Mouse (Mus musculus): ENCODE data around the gene Pdrg1.
A peak's percentile ranks its signal among the peaks of the same experiment; 100 is the strongest.

Pdrg1 gene

DNA sequence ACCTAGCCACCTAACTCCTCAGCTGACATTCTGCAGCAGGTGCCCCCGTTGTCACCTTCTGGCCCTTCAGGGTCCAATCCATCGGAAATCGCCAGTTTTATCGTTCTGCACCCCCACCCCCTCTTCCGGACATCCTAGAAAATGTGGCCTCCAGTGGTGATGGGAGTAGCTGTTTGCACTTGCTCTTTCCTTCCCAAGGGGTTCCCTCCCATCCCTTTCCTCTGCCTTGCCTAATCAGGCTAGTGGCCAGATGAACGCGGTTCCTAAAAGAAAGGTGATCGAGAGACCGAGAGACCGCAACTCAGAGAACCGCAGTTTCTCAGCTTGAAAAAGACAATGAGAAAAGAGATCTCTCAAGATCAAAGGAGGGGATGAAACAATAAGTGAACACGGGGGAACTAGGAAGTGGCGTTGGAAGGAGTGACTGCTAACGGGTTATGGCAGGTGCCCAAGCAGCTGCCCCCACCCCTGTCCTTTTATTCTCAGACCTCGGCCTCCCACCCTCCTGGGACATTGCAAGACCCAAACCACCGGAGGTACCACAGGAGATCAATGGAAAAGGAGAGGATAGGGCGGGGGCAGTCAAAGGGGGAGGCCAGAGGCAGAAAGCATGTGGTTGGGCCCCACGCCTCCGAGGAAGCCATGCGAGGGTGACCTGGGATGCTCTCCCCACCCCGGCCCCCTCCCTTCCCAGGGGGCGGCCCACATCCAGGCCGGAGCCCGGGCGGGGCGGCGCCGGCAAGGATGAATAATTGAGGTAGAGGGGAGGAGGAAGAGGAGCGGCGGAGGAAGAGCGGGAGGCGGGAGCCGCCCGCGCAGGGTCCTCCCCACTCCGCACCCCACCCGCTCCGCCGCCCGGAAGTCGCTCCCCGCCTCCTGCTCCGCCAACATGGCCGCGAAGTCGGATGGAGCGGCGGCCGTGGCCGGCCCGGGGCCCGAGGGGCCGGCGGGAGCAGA is 16.2 kb upstream of the Pdrg1 start, which contains the start of gene Xkr7:
Xkr7 (plus strand) TSS at position 727 of the 957 bp plus-strand sequence.
- peak in 1 of 2 experiments; percentile 27 for DNase-seq

DNA sequence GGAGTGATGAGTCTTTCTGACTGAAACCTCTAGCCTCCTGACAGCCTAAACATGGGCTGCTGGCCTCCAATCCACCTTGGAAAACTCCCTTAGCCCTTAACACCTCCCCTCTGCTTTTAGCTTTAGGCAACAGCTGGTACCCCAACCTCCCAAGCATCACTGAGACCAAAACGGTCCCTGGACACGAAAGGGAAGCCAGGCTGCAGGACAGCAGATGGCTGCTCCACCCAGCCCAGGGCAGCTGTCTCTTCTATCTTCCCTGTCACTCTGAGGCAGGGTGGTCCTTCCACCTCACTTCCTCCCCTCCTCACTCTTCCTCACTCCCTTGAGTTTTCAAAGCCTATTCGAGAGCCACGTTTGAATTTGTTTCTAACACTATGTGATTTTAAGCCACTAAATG is 15.2 kb upstream of the Pdrg1 start:
- no peak for DNase-seq

DNA sequence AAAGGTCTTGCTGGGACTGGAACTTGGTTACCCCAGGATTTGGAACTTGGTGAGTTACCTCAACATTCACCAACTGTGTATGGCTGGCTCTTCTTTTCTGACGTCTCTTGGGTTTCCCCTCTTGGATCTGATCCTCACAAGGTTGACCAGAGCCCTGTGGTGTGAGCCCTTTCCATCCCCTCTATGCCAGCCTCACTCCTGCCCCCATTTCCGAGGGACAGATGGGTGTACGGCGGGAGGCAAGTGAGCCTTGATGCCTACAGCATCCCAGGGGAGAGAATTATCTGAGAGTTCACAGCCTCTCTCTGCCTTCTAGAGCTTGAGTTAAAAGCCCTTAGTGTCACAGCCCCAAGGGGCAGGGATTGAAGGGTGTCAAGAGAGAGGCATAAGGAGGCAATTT is 12.3 kb upstream of the Pdrg1 start:
- no peak for DNase-seq

DNA sequence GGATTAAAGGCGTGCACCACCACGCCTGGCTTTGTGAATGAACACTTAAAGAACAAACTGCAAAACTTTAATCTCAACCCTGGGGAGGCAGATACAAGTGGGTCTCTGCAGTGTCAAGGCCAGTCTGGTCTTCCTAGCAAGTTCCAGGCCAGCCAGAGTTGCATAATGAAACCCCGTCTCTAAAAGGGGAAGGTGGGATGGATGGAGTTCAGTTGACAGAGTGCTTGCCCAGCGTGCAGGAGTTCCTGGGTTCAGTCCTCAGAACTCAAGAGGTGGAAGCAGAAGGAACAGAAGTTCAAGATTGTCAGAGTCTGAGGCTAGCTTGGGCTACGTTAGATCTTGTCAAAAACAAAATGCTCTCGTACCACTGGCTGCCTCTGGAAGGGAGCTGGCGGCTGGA is 10.8 kb upstream of the Pdrg1 start:
- no peak for DNase-seq

DNA sequence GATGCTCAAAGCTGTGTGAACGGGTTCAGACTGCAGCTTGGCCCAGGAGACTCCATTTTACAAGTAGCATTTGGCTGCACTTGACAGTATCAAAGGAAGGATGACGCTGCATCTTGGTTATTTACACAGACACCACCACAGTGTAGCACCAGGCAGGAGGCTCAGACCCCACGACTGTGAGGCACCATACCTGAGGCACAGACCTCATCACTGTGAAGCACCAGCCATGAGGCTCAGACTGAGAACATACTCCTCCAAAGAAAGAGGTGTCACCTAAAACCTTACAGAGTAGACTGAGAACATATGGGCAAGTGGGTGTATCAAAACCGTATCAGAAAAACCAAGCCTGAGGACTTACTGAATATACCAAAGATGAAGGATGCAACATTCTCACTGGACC is 7.6 kb upstream of the Pdrg1 start:
- DNase-seq, result no peak

DNA sequence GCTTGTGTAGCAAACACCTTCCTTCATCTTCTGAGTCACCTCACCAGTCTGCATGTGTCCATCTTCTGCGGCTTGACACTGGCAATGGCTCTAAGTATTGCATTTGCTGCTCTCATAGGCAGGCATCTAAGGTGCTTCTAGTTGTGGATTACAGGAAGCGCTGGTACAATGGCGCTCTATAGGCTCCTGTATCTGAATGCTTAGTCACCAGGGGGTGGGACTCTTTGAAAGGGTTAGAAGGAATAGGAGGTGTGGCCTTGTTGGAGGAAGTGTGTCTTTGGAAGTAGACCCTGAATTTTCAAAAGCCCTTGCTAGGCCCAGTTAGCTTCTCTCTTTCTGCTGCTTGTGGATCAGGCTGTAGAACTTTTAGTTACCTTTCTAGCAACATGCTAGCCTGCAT is 5.9 kb upstream of the Pdrg1 start:
- DNase-seq, result no peak

DNA sequence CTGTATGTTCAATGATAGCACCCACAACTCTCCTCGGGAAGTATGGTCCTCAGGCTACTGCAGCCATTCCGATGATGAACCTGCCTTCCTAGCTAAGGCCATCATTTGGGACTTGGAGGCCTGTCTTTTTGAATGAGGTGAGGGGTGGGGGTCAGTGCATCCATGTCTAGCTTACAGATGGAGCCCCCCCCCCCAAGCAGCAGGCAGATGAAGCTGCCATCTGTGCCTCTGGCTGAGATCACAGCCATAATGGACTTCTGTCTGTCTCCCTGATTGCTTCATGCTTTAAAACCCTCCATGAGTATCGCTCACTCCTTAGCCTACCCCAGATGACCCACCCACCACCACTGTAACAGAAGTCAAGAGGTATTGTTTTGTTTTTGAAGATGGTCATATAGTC is 4.1 kb upstream of the Pdrg1 start:
- DNase-seq, result no peak

DNA sequence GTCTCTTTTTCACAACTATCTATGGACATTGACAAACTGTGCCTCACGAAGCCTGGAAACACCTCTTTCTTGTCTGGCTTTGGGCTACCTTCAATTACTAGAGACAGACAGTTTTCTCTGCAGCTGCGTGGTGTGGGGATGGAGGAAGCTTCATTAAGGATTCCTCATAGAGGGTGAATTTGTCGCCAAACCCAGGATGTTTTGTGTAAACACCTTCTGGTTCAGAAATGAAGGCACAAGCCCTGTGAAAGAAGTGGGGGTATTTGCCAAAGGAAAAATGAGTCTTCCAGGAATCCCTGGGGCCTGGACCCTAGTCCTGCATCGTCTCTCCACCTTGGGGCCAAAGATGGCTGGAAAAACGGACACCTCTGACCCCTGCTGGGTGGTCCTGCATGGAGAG is 1.6 kb upstream of the Pdrg1 start:
- DNase-seq, result no peak

DNA sequence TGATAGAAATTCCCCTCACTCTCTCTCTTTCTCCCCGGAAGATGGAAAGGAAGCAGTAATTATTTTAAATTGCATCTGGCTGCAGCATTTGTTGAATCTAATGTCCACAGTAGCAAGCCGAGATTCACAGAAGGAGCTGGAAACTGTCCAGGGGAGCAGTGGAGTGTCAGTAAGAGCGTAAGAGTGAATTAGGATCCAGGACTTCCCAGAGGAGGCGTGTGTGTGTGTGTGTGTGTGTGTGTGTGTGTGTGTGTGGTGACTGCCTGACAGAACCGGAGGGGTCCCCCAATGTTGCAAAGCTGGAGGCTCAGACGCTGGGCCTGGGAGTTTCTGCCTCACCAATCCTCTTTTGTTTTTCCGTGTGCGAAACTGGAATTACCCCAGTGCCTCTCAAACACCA is 577 bp upstream of the Pdrg1 start:
- DNase-seq, result peak; percentile 24 to 35

DNA sequence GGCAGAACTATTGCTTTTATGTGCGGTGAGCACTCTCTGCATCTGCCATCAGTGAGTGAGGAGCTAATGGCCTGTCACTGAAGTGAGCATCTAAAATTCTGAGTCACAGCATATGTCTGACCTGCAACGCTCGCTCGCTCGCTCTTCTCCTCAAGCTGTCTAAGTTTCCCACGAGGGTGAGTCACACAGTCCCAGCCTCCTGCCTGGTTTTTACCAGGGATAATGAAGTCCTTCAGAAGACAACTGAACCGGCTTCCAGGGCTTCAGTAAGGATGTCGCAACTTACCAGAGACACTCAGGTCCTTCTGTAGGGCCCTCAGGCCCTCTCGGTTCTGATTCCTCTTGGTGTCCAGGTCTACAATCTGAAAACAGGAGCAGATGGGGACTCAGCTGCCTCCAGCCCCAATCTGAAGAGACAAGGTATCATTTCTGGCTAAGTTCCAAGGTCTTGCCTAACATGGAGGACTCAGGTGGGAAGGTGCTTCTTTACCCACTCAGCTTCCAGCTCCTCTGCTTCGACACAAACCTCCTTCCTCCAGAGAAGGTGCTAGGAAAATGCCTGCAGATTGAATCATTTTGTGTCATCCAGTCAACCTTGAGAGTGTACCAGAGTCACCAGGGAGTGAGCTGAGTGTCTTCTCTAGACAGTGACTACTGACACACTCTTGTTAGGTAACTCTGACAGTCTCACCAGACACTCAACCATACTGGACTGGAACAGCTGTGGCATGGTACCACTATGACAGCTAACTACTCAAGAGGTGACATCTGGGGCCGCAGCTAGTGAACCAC is 1.3 kb downstream of the Pdrg1 start:
- DNase-seq, result no peak

DNA sequence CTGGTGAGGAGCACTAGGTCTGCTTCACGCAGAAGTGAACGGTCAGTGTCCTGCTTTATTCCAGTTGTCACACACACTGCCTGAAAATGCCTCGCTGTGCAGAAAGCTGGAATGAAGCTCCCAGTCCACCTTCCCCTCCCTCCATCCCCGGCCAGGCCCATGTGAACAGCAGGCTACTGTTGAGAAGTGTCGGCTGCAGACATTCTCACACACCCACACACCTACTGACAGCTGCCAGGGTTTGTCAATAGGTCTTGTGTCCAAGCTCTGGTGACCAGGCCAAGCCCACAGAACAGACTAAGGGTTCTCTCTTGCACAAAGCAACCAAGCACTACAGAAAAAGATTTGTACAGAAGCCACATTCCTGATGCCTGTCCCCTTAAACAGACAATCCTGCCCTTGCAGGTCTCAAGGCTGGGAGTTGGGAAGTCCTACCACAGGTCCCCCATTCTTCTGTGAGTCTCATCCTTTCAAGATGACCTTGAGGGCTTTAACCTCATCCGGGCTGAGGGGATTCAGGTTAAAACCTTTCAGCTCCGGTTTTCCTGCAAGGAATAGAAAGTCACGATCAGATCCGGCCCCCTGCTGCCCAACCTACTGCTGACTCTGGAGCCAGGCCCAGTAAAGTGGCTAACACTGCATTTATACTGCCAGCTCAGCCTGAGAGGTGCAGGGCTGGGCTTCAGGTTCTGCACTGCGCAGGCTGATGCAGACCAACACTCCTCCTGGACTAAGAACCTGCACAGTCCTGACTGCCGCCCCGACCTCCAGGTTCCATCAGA is 5.8 kb downstream of the Pdrg1 start:
- no peak for DNase-seq

DNA sequence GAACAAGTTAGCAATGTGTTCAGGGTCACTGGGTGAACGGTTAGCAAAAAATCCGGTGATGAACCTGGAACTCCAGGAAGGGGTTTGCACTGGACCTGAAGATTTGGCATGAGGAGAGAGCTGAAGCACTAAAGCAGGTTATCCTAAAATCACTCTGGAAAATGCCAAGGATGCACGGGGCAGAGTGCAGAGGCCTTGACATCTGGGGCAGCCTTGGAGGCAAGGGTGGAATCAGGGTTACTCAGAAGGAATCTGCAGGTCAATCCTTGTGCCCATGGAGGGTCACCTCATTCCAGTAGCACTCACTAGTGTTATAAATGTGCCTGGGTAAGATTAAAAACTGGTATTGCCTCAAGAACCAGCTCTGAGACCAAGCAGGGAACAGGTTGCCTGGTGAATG is 9.2 kb downstream of the Pdrg1 start:
- DNase-seq, result no peak

DNA sequence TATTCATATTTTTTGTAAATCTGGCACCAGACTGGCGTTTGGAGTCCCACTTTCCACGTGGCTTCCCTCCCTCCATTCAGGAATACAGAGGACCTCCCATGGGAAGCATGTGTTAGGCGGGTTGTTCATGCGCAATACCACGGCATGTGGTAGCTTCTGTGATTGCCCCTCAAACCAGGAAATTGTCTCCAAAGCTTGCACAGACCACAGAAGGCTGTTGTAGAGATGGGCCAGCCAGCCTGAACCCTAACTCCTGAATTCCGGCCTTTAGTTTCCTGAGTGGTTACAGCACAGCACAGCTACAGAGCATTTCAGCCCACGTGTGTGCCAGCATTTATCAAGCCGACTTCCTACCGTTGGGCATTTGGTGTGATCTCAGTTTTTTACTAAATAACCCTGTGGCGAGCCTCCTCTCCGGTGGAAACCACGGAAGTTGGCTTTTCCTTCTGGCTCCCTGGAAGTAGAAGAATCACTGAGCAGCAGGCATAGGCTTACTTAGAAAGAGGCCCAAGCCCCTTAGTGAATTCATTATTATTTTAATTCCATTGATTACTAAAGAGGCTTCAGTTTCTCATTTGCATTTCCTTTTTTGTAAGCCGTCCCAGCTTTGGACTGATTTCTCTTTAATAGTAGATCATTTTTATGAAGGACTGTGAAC is 11.4 kb downstream of the Pdrg1 start:
- no peak for DNase-seq

DNA sequence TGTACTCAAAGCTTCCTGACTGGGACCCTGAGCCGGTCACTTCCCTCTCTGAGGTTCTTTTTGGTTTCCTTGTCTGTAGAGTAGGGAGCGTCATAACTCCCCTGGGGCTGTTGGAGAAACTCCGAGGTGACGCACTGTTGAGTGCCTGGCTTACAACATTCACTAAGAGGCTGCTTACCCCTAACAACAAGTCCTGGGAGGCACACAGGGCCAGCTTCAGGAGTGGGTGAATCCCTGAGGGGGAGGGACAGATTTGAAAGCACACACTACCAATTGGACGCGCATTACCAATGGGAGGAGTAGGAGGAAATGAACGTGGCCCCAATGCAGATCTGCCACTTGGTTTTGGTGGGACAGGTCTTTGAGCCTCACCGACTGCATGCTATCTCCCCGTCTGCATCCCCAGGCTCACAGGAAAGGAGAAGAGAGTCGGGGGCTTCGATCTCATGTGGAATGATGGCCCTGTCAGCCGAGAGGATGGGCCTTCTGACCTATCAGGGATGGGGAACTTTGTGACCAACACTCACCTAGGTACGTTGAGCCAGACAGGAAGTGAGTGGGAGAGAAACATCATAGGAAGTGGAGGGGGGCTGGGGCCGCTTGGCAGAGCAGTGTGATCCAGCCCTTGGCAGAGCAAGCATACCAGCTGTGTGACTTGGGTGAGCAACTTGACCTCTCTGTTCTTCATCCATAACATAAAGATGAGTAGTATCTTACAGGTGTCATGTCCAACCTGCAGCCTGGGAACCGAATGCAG is 12.6 kb downstream of the Pdrg1 start:
- DNase-seq, result no peak

DNA sequence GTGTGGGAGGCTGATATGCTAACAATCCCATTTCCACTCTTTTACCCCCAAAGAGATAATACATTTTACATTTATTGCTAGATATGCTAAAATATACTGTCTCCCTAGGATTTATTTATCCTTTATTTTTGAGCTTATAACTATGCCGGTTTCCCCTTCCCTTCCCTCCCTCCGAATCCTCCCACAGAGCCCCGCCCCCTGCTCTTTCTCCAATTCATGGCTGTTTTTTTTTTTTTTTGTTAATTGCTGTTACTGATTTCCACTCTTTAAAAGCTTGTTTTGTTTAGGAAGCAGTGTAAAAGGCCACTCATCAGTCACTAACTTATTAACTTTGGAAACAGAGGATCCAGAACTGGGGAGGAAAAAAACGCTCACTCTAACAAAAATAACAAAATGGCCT is 18.2 kb downstream of the Pdrg1 start:
- peak; percentile 53 to 66 for DNase-seq

DNA sequence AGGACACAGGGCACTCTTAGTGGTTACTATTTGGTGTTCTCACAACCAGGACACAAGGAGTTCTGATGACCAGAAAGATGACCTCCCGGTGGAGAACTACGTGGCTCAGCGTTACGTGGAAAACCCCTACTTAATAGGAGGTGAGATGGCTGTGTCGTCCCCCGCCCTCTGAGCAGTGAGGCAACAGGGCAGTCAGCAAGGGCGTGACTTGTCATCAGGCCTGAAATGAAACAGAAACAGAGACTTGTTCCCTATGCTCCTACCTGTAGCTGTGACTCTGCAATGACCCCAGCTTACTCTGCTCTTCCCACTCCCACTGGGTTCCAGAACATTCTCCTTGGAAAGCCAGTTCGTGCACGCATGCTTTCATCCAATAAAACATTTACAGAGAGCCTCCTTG is 23.7 kb downstream of the Pdrg1 start:
- DNase-seq, result no peak

DNA sequence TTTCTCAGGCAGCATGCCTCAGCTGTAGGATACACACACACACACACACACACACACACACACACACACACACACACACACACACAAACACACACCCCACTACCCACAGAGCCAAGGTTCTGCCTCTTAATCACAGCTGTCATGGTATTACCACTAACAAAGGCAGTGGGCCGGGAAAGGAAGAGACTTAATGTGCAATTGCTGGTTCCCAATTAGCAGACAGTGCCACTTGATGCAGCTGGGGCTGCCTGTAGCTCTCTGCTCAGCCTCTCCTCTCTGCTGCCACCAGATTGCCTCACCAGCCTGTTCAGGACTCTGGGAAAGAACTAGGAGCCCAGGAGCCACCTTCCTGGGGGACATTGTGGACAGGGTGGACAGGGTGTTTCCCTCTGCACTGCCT is 29.6 kb downstream of the Pdrg1 start:
- no peak for DNase-seq

DNA sequence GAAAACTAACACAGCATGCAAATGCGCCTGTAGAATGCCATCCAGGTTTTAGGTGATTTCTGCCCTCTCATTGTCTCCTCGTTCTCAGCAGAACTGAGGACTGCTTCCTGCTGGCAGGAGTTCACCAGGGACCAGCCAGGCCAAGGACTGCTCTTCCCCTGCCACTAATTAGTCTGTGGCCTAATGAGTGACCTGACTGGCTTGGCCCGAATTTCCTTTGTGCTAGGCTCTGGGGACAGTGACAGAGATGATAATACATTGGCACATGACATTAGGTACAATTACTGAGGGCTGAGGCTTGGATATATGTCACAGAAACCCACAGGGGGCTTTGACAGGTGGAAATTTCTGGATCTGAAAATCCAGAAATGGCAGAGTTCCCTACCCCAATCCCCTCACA is 38.2 kb downstream of the Pdrg1 start:
- no peak for DNase-seq

DNA sequence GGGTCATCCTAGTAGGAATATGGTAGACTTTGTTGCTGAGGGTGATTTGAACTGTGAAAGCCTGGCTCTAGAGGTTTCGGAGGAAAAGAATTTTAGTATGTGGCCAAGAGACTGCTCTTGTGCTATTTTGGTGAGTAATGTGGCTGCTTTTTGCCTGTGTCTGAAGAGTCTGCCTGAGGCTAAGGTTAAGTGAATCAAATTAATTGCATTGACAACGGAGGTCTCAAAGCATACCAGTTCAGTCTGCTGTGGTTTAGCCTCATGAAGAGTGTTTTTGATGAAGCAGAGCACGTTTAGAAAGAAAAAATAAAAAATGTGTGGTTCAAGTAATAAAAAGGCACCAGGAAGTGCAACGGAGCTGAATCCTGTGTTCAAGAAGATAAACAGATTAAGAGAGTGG is 49.7 kb downstream of the Pdrg1 start:
- no peak for DNase-seq

DNA sequence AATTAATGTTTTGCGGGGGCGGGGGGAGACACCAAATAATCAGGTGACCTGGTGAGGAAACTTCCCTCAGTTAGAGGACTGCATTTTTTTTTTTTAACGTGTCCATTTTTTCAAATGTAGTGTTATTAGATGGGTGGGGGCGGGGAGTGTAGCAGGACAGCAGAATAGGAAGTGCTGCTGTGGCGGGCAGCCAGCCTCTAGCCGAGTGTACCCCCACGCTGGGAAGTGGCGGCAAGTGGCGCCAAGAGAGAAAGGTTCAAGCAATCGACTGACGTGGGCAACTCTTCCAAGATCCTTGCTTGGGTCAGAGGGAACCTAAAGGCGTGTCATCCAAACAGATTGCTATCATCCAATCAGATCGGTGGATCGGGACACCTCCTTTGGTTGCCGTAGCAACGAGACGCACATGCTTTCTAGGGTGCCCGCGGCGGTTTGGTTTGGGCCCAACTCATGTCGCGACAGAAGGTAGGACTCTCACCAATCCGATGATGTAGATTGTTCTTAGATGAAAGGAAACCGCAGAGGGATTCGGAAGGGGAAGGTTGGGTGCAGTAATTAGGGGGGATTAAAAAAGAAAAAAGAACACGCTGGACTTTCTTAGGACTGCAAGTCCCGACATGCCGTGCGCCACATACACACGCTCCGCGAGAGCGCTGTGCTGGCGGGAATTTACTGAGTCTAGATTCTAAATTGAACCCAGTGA is 53.0 kb downstream of the Pdrg1 start, which contains the start of gene Ttll9:
Ttll9 (plus strand) TSS at position 395 of the 703 bp plus-strand sequence.
- DNase-seq, result peak; percentile 80 to 85
